Mouse (Mus musculus) urinary bladder, postnatal 25 days (tissue): ENCODE data around the gene Trnt1.

Experiments
- DNase-seq: peaks from one replicate; pipeline ENCODE4 v3.0.0; 2022; ENCODE audit warnings: low spot score

Gene Trnt1

GRCm38 (mm10) chr6:106768640-106769289 lies at the start of gene Trnt1:
Trnt1 (plus strand) TSS chr6:106769120.
- peak; percentile 97 for DNase-seq

- DNase-seq = no peak
These were observed 43.3 kb upstream of the Trnt1 start for GRCm38 (mm10) chr6:106725642-106726041.

GRCm38 (mm10) chr6:106726078-106726477 lies 42.8 kb upstream of the Trnt1 start:
- no peak for DNase-seq

- no peak for DNase-seq
These were observed 41.2 kb upstream of the Trnt1 start for GRCm38 (mm10) chr6:106727703-106728102.

GRCm38 (mm10) chr6:106729682-106730314 lies 39.1 kb upstream of the Trnt1 start:
- no peak for DNase-seq

DNA sequence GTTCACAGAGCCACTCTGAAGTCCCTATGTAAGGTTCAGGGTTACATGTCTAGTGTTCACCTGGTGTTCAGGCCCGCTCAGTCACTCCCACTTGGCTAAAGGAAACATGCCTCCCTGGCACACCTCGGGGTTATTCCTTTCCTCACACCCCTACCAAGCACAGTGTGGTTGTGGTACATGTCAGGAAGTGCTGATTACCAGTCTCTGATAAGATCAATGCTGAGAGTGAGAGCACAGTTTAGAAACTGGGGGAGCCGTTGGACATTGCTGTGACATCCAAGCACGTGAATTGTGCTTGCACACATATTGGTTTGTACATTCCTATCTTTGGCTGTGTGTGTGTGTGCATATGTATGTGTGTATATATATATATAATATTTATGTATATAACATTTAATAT lies 36.4 kb upstream of the Trnt1 start:
- DNase-seq = no peak

GRCm38 (mm10) chr6:106738229-106738628 lies 30.7 kb upstream of the Trnt1 start:
- DNase-seq = no peak

GRCm38 (mm10) chr6:106740244-106740825 lies 28.6 kb upstream of the Trnt1 start:
- no peak for DNase-seq

- DNase-seq = no peak
These were observed 25.2 kb upstream of the Trnt1 start for GRCm38 (mm10) chr6:106743556-106744233.

- no peak for DNase-seq
These were observed 23.1 kb upstream of the Trnt1 start for GRCm38 (mm10) chr6:106745673-106746394.

GRCm38 (mm10) chr6:106747251-106747650 lies 21.7 kb upstream of the Trnt1 start:
- DNase-seq = no peak

- DNase-seq = no peak
These were observed 21.1 kb upstream of the Trnt1 start for GRCm38 (mm10) chr6:106747804-106748203.

DNA sequence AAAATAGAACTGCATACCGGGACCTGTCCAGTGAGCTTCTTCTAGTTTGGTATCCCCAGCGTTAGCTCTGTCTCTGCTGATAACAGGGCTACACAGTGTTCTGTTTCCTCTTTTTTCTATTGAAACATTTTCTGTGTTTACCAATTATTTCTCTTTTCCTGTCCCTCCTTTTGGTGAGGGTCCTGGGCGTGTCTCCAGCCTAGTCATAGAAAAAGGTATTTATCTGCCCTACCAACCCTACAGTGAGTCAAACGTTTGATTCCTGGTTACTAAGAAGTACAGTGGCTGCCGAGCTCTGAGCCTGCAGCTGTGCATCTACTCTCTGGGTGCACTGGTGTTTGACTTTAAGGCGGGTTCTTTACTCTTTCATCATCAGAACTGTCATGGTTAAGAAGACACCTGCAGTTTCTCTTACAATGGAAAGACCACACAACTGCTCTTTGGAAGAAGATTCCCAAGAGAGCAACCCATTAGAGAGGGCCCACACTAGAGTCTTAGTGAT lies 20.0 kb upstream of the Trnt1 start, which contains the start of gene Il5ra:
Il5ra (minus strand) TSS at position 151 of the 502 bp plus-strand sequence.
- DNase-seq = no peak

DNA sequence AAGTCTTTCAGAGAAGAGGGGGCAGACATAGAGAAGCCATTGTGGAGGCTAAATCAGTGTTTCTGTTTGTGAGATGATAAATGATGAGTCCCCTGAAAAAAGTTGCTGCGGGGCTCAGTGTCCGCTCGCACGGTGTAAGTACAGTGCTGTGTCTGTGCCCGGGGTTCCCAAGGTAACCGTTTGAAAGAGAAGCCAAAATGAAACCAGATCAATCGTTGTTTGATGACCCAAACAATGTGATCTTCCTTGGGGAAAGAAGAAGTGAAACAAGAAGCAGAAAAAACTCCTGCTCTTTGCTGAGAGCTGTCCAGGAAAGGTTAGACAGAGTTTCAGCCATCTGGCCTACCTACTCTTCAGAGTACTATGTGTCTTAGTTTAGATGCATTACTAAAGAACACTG lies 18.6 kb upstream of the Trnt1 start:
- no peak for DNase-seq

DNA sequence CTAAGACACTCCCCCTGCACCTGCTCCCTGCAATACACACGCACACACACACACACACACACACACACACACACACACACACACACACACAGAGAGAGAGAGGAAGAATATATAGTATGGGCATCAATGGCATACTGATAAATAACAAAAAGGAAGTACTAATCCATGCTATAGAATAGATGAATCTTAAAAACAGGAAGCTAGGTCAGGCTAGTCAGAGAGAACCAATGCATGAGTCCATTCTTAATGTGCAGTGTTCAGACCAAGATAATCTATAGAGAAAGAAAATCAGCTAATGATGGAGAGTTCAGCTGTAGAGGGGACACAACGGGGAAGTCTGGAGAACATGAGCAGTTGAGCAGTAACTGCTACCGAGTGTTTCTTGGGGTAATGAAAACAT lies 10.6 kb upstream of the Trnt1 start:
- DNase-seq = no peak

GRCm38 (mm10) chr6:106760473-106761218 lies 8.3 kb upstream of the Trnt1 start:
- no peak for DNase-seq

DNA sequence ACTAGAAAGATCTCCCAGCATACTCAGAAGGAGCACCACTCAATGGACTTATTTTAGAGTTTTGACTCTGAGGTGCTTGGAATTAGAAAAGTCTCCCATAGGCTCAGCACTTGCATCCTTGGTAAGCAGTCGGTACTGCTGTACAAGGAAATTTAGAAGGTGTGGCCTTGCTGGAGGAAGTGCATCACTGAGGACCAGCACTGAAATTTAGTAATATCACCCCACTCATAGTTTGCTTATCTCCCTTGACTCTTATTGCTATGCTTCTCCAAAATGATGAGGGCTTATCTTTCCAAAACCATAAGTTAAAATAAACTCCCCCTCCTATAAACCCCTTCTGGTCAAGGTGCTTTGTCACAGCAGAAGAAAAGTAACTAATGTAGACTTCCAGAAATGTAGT lies 7.4 kb upstream of the Trnt1 start:
- DNase-seq = no peak

GRCm38 (mm10) chr6:106765892-106766291 lies 3.0 kb upstream of the Trnt1 start:
- no peak for DNase-seq

- DNase-seq = no peak
These were observed 2.1 kb upstream of the Trnt1 start for GRCm38 (mm10) chr6:106766774-106767173.

DNA sequence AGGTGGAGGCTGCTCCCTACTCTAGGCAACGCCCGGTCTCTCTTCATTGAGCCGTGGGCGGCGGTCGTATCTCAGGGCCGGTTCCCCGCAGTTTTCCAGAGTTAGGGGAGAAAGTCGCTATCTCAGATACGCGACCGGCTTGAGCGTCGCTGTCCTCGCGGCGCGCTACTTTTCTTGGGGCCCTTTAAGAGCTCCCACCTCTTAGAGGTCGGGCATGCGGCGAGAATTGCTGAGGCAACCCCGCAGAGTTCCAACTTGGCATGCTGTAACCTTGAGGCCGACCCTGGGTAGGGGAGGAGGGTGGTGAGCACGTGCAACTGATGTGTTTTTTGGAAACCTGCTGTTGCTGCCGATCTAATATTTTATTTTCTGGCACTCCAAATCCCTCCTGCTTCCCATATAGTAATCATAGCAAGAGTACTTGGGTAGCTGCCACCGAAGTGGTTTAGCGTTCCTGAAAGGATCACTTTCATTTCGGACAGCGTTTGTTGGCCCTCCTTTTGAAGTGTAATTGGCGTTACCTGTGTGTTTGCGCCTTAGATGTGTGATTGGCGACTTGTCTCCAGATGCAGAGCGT lies 458 bp downstream of the Trnt1 start:
- no peak for DNase-seq

GRCm38 (mm10) chr6:106770046-106770445 lies 1.1 kb downstream of the Trnt1 start:
- DNase-seq = no peak
